Mouse (Mus musculus): ENCODE measurements around the gene Epb41l4b. TPM values are rescaled to one million over a fixed set of nuclear protein-coding genes. Genes with fewer than 3 reads are reported as not detected.

The Epb41l4b gene
- total and polyA plus RNA-seq, 3 experiments, result 0.93 to 4.9 (median 2.0) TPM

GRCm38 (mm10) chr4:57129718-57130515 lies 13.3 kb downstream of the Epb41l4b start:
- dilution Hi-C loops (cut with MboI; ENCODE audit: extremely low pct_ligation_motif_present, extremely low pct_unique_long_range_greater_than_20kb, low sequenced_read_pairs) (no loop called here), in situ Hi-C loops (cut with MboI; ENCODE audit: low pct_ligation_motif_present, low pct_unique_long_range_greater_than_20kb, low sequenced_read_pairs) (no loop called here)
- Histone ChIP-seq H3K4me1 (ENCODE audit: control insufficient read depth in 1 of 2, insufficient read depth in 2 of 2) (no peaks in the 10 kb centered on the region), H3K79me2 (replicated peaks; ENCODE audit: control insufficient read depth, extremely low read depth, insufficient read depth, poor library complexity, severe bottlenecking) (no peaks in the 10 kb centered on the region), H3K9me3 (replicated peaks; ENCODE audit: low read length) (no peaks in the 10 kb centered on the region), H3K9ac (ENCODE audit: insufficient read depth, low read depth) (no peak overlapping the region), H3K27me3 (replicated peaks) (no peaks in the 10 kb centered on the region), H3K4me2 (ENCODE audit: insufficient read depth, low read depth, poor library complexity, severe bottlenecking) (no peak overlapping the region), H3K27ac (ENCODE audit: insufficient read depth, low read depth) (no peak overlapping the region), H3K4me3 (replicated peaks in 1 of 3; ENCODE audit: low read depth in 2 of 3, low read length in 2 of 3, poor library complexity in 1 of 3) (no peak overlapping the region), H3K36me3 (replicated peaks in 1 of 2; ENCODE audit: control insufficient read depth in 1 of 2, insufficient read depth in 1 of 2, low read length in 1 of 2) (no peaks in the 10 kb centered on the region)
- TF ChIP-seq PAX5 (IDR thresholded peaks at IDR 0.05; ENCODE audit: low read length) (no peak), NELFE (IDR thresholded peaks at IDR 0.05; ENCODE audit: low read depth, low read length) (no peak), MAZ (IDR thresholded peaks at IDR 0.05; ENCODE audit: low read depth, low read length) (no peak), MEF2A (IDR thresholded peaks at IDR 0.05; ENCODE audit: borderline replicate concordance, low read depth, low read length) (no peak), NRF1 (IDR thresholded peaks at IDR 0.05; ENCODE audit: low read depth, low read length) (no peak), KAT2A (IDR thresholded peaks at IDR 0.05; ENCODE audit: insufficient replicate concordance, low read length) (no peak), ZMIZ1 (IDR thresholded peaks at IDR 0.05; ENCODE audit: low read depth, low read length) (no peak), SMC3 (IDR thresholded peaks at IDR 0.05; ENCODE audit: low read depth, low read length) (no peak), MAX (IDR thresholded peaks at IDR 0.05; ENCODE audit: low read length) (no peak), MAFK (IDR thresholded peaks at IDR 0.05; ENCODE audit: insufficient replicate concordance, low read length) (no peak), UBTF (IDR thresholded peaks at IDR 0.05; ENCODE audit: low read depth, low read length) (no peak), EP300 (IDR thresholded peaks at IDR 0.05; ENCODE audit: low read length) (no peak), ZKSCAN1 (IDR thresholded peaks at IDR 0.05; ENCODE audit: borderline replicate concordance, low read depth, low read length) (no peak), HCFC1 (IDR thresholded peaks at IDR 0.05; ENCODE audit: low read depth, low read length) (no peak), CHD1 (IDR thresholded peaks at IDR 0.05; ENCODE audit: low read depth, low read length) (no peak), JUN (IDR thresholded peaks at IDR 0.05; ENCODE audit: insufficient read depth, low read depth, low read length) (no peak), SIN3A (IDR thresholded peaks at IDR 0.05; ENCODE audit: low read length) (no peak), TCF12 (IDR thresholded peaks at IDR 0.05; ENCODE audit: low read depth, low read length) (no peak), USF1 (IDR thresholded peaks at IDR 0.05; ENCODE audit: low read depth, low read length) (no peak), ELF1 (IDR thresholded peaks at IDR 0.05; ENCODE audit: low read depth, low read length) (no peak)
- no peak for DNase-seq (ENCODE audit: extremely low read depth)

GRCm38 (mm10) chr4:57123003-57123402 lies 20.2 kb downstream of the Epb41l4b start:
- no peak overlapping the region for H3K4me3 ChIP-seq (replicated peaks in 1 of 3; ENCODE audit: low read depth in 2 of 3, low read length in 2 of 3, poor library complexity in 1 of 3)
- no peaks in the 10 kb centered on the region for H3K9me3 ChIP-seq (replicated peaks; ENCODE audit: low read length)
- dilution Hi-C loops (cut with MboI; ENCODE audit: extremely low pct_ligation_motif_present, extremely low pct_unique_long_range_greater_than_20kb, low sequenced_read_pairs) (no loop called here), in situ Hi-C loops (cut with MboI; ENCODE audit: low pct_ligation_motif_present, low pct_unique_long_range_greater_than_20kb, low sequenced_read_pairs) (no loop called here)
- DNase-seq (ENCODE audit: extremely low read depth), result no peak
- no peaks in the 10 kb centered on the region for H3K36me3 ChIP-seq (replicated peaks in 1 of 2; ENCODE audit: control insufficient read depth in 1 of 2, insufficient read depth in 1 of 2, low read length in 1 of 2)
- peaks cover 3% of the 10 kb centered on the region in 2 experiments; a peak in 3 of 4 replicates for H3K4me1 ChIP-seq (ENCODE audit: control insufficient read depth in 1 of 2, insufficient read depth in 2 of 2)
- no peak overlapping the region for H3K27ac ChIP-seq (ENCODE audit: insufficient read depth, low read depth)
- no peak overlapping the region for H3K4me2 ChIP-seq (ENCODE audit: insufficient read depth, low read depth, poor library complexity, severe bottlenecking)
- peaks cover 3% of the 10 kb centered on the region for H3K27me3 ChIP-seq (replicated peaks)
- no peaks in the 10 kb centered on the region for H3K79me2 ChIP-seq (replicated peaks; ENCODE audit: control insufficient read depth, extremely low read depth, insufficient read depth, poor library complexity, severe bottlenecking)
- H3K9ac ChIP-seq (ENCODE audit: insufficient read depth, low read depth), result no peak overlapping the region
- no peak for TF ChIP-seq ELF1 (IDR thresholded peaks at IDR 0.05; ENCODE audit: low read depth, low read length)
- TF ChIP-seq SIN3A (IDR thresholded peaks at IDR 0.05; ENCODE audit: low read length), result no peak
- TF ChIP-seq TCF12 (IDR thresholded peaks at IDR 0.05; ENCODE audit: low read depth, low read length), result no peak
- no peak for TF ChIP-seq CHD2 (IDR thresholded peaks at IDR 0.05; ENCODE audit: low read length)
- TF ChIP-seq NRF1 (IDR thresholded peaks at IDR 0.05; ENCODE audit: low read depth, low read length), result no peak
- no peak for TF ChIP-seq GABPA (IDR thresholded peaks at IDR 0.05; ENCODE audit: insufficient replicate concordance, low read depth, low read length)
- no peak for TF ChIP-seq EP300 (IDR thresholded peaks at IDR 0.05; ENCODE audit: low read length)
- no peak for TF ChIP-seq MAZ (IDR thresholded peaks at IDR 0.05; ENCODE audit: low read depth, low read length)
- TF ChIP-seq USF2 (conservative IDR thresholded peaks at IDR 0.05; ENCODE audit: low read depth, low read length), result no peak
- TF ChIP-seq ZMIZ1 (IDR thresholded peaks at IDR 0.05; ENCODE audit: low read depth, low read length), result no peak
- no peak for TF ChIP-seq NELFE (IDR thresholded peaks at IDR 0.05; ENCODE audit: low read depth, low read length)
- no peak for TF ChIP-seq POLR2AphosphoS2 (IDR thresholded peaks at IDR 0.05; ENCODE audit: low read depth, low read length)
- TF ChIP-seq SMC3 (IDR thresholded peaks at IDR 0.05; ENCODE audit: low read depth, low read length), result no peak
- no peak for TF ChIP-seq ZKSCAN1 (IDR thresholded peaks at IDR 0.05; ENCODE audit: borderline replicate concordance, low read depth, low read length)
- no peak for TF ChIP-seq POLR2A (IDR thresholded peaks at IDR 0.05; ENCODE audit: low read depth, low read length)
- no peak for TF ChIP-seq MAFK (IDR thresholded peaks at IDR 0.05; ENCODE audit: insufficient replicate concordance, low read length)
- no peak for TF ChIP-seq TBP (conservative IDR thresholded peaks at IDR 0.05; ENCODE audit: low read depth, low read length)
- no peak for TF ChIP-seq JUND (conservative IDR thresholded peaks at IDR 0.05; ENCODE audit: low read depth, low read length)

Measured in CH12.LX (cell line).